Mouse (Mus musculus) heart, adult 11 months (tissue): ENCODE data around the gene Spats1.
A peak's percentile ranks its signal among the peaks of the same experiment; 100 is the strongest.

ENCODE experiments used
- DNase-seq: peaks from one replicate; pipeline ENCODE4 v3.0.0; 2022

Gene Spats1

DNA sequence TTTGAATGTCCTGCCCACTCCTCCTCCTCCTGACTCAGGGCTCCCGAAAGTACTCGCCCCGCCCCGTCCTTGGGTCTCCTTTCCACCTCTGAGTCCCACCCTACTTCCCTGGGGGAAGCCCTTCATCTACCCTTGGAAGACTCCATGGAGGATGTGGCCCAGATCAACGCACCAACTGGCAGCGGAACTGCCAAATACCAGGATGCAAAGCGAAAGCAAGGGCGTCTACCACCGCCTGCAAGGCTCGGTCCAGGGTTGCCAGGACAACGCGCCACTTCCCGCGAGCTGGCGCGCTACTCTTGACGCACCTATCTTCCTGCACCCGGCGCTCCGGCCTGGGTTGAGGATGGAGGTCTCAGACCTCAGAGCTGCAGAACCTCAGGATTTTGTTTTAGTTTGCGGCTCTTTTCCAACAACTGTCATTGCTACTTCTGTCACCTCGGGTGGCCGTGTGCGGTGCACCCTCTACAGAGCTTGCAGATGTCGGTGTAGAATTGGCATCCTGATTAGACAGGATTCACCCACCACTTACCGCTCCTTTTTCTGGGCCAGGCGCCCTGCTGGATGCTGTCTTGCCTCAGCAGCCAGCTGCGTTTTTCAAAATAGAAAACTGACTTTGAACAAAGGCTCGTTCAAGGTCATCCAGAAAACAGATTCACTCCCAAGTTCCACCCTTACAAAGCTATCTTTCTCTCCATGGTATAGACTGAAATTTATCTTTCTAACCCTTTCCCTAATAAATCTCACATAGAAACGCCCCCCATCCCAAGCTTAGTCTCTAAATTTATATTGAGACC is at the start of gene Spats1:
Gene Spats1, minus strand, starts transcription at position 747 of the 797 bp plus-strand sequence.
- peak; percentile 95 for DNase-seq

GRCm38 (mm10) chr17:45524961-45525360 is 49.7 kb upstream of the Spats1 start:
- DNase-seq = peak; percentile 84

- no peak for DNase-seq
Observed at GRCm38 (mm10) chr17:45523263-45523662, 48.0 kb upstream of the Spats1 start, which contains the start of gene Tcte1. Gene Tcte1 (plus strand): TSS chr17:45523434.

- no peak for DNase-seq
Observed at GRCm38 (mm10) chr17:45520136-45520535, 44.9 kb upstream of the Spats1 start.

DNA sequence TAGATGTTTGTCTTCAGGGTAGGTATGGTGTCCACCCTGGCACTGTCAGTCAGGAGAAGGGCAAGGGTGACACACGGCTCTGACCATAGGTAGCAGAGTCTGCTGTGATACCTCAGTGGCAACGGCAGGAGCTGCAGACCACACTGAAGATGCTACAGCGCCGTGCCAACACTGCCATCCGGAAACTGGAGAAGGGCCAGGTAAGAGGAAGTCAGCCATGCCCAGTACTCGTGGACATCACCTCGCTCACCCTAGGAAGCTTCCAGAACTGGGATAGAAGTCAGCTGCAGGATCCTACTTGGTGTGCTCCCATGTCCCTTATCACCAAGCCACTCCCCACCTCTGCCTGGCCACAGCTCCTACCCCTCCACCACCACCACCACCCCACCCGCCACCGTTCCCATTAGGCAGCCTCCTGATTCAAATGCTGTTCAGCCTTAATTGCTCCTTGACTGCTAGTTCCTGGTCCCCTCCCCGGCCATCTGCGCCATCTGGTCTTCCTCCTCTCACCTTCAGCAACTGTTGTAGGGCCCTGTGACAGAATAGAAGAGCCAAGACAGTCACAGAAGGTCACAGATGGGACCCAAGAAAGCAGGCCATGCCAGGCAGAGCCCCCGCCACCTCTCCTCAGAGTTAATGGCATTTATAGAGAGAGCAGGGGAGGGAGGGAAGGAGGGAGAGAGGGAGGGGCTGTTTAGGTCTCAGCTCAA is 43.7 kb upstream of the Spats1 start:
- no peak for DNase-seq

- DNase-seq = no peak
Observed at GRCm38 (mm10) chr17:45517549-45518215, 42.5 kb upstream of the Spats1 start.

GRCm38 (mm10) chr17:45517135-45517534 is 41.9 kb upstream of the Spats1 start:
- DNase-seq = no peak

- peak; percentile 93 for DNase-seq
Observed at GRCm38 (mm10) chr17:45516488-45516887, 41.3 kb upstream of the Spats1 start.

GRCm38 (mm10) chr17:45515806-45516205 is 40.6 kb upstream of the Spats1 start:
- no peak for DNase-seq

DNA sequence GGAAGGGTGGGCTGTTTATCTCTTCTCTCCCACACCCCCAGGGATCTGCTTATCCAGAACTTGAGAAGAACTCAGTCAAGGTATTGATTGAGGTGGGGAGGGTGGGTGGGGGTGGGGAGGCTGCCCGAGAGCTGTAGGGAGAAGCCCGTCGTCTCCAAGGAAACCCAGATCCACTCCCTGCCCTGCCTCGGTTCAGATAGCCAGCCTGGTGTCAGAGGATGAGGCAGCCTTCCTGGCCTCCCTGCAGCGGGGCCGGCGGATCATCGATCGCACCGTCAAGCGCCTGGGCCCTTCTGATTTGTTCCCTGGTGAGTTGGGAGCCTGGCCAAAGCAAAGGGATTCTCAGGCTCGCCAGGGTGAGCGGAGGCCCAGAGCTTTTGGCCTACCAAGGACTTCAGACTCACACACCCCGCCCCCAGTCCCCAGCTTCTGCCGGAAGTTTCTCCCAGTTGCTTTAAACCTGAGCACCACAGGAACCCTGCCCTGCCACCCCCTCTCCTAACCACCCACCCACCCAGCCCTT is 40.0 kb upstream of the Spats1 start:
- no peak for DNase-seq

DNA sequence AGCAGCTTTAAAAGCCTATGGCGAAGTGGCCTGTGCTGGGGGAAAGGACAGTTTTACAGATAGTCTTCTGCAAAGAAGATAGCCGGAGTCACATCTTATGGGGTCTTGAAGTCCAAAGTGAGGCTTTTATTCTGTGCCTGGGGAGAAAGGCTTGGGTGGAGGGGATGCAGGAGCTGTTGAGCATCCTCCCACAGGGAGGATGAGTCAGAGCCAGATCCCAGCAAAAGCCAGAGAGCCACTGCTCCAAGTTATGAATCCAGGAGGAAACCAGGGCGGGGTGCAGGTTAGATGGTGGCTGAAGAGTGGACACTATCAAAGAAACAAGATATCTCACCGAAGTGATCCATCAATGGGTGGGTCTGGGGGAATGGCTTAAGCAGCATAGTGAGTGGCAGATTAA is 36.5 kb upstream of the Spats1 start:
- no peak for DNase-seq

GRCm38 (mm10) chr17:45510871-45511270 is 35.7 kb upstream of the Spats1 start:
- DNase-seq = no peak

GRCm38 (mm10) chr17:45506700-45507189 is 31.5 kb upstream of the Spats1 start, which contains the start of gene Aars2:
Gene Aars2 (plus strand): TSS chr17:45506841.
- peak; percentile 99 for DNase-seq

DNA sequence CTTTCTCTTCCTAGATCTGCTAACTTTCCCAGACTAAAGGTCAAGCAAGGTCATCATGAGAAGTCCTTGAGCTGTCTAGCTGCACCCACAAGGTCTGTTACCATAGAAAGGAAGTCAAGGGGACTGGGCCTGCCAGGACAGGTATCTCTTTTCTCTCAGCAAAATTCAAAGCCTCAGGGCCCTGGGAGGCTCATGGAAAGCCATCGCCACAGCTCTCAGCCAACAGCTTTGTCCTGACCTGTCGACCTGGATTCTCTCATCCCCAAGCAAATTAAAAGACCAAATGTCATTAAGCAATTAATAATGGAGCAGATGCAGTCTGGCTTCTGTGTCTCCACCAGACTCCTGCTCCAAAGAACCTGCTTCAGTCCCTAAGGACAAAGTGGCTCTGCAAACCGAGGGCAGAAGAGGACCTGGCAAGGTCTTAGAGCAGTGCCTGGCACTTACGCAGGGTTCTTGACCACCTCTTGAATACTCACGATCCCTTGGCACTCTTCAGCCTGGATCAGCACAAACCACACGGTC is 30.8 kb upstream of the Spats1 start:
- peak; percentile 90 for DNase-seq

DNA sequence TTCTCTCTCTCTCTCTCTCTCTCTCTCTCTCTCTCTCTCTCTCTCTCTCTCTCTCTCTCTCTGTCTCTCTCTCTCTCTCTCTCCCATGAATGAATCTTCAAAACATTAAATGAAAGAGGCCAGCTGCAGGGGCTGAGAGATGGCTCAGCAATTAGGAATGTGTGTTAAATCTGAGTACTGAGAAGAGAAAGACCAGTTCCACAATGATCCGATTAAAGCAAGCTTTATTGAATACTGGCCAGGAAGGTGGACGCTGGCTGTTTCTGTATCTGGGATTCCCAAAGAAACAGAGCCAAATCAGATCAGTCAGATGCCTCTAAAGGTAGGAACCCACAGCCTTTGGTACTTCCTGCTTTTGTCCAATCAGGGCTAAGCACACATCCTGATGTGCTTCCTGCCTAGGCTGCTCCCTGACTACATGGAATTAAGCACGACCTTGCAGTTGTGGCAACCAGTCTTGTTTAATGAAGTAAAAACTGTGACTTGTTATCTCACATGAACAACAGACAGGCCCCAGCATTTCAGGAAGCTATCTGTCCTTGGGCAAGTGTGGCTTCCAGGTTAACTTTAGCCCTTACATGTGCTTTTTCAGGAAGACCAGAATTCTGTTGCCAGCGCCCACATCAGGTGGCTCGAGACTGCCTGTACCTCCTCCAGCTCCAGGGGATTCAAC is 28.2 kb upstream of the Spats1 start:
- DNase-seq = no peak

DNA sequence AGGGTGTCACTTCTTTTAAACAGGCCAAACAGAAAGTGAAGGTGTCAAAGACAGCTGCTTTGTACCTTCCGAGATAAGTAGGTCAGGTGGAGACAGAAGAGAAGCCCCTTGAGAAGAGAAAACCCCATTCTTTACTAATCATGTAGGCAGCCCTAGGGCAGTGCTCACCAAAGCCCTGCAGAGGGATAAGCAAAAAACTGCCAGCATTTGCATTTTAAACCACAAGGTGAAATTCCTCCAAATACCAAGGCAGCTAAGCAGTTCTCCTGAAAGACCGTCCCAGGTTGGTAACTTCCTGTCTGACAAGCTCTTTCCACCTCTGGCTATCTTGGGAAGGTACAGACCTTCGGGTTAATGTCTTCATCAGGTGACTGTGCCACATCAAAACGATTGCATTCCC is 27.1 kb upstream of the Spats1 start:
- no peak for DNase-seq

DNA sequence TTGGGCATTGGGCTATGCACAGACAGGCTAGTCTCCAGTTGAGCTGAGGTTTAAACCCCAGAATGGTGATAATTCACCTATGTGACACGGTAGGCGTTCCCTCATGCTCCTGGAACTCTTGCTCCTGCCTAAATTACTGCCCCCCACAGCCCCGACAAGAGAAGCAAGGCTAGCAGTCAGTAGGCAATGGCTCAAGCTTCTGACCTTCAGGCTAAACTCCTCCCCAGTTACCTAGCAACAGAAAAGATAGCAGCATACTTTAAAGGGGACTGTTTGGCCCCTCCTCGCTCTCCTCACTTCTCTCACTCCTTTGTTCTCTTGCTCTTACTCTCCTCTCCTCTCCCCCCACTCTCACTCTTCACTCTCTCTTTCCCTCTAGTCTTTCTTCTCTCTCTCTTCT is 25.8 kb upstream of the Spats1 start:
- no peak for DNase-seq

DNA sequence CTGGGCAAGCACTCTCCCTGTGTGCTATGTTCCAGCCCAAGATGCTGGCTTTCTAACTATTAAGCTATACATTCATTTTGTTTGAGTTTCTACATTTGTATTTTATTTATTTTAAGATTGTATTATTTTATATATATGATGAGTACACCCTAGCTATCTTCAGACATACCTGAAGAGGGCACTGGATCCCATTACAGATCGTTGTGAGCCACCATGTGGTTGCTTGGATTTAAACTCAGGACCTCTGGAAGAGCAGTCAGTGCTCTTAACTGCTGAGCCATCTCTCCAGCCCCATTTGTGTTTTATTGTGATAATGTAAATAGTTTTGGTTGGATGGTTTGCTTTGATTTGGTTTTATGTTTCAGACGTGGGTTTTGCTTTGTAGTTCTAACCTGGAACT is 24.3 kb upstream of the Spats1 start:
- no peak for DNase-seq

DNA sequence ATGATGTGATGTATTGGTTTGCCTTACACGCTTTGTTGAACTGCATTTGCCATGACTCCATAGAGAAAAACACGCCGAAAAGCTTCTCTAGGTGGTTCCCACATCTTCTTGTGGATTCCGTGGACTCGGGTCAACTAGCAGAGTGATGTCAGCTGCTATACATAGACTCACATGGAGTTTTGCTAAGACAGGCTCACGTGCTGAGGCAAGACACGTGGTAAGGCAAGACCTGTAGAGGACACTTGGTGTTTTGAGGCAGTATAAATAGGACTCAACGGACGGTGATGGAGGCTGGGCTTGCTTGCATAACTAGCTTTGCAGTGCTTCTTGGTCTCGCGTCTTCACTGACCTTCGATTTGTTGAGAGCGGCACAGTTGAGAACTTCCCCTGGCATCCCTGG is 23.2 kb upstream of the Spats1 start:
- peak; percentile 86 for DNase-seq

DNA sequence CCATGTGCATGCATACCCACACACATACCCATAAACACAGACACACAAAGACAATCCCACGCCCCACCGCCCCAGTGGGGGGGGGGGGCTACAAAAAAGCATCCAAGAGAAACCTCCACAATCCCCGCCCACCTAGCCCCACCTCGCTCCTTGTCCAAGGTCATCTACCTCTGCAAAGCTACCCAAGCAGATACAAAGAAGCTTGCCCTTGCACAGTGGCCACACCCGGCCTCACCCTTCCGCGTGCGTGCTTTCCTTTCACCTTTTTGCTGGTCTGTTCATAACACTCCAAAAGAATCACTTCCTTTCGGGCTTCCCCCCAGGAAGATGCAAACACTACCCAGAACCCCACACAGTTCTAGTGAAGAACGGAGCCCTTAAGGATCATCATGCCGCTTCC is 20.2 kb upstream of the Spats1 start:
- DNase-seq = no peak

DNA sequence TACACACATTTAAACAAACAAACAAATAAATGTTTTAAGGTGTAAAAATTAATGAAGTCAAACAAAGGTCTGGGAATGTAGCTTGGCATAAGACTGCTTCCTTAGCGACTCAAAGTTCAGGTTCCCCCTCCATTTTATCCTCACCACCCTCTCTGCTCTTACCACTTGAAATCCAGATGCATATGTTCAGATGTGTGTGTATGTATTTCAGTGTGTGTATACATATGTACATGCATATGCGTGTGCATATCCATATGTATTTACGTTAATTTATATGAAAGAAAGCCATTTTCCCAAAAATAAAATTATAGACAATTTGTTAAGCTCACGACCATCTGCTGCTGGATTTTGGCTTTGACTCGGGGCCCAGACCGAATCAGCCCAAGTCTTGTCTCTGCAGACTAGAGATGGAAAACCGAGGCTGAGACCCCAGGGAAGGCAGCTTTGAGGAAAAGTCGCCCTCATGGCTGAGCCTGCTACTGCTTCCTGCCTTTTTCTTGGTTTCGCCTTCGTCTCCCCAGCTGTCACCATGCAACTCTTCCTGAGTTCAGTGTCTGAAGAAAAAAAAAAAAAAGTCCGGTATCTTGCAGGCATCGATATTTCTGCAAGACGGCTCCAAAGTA is 15.4 kb upstream of the Spats1 start:
- no peak for DNase-seq

DNA sequence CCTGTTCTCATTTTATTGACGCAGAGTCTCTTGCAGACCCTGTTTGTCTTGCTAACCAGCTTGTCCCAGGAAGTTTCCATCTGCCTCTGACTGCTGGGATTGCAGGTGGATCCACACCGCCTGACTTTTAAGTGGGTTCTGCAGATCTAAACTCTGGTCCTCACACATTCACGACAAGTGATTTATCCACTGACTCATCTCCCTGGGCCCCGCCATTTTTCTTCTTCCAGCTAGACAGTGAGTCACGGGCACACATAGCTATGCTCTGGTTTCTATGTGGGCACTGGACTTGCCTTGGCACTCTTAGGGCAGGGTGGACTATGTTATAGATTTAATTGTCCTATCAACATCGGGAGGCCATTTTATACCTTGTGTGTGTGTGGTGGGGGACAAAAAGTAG is 14.5 kb upstream of the Spats1 start:
- no peak for DNase-seq
